Comparison of ENCODE assay signal across 1 mouse cellular context in the genomic region with DNA sequence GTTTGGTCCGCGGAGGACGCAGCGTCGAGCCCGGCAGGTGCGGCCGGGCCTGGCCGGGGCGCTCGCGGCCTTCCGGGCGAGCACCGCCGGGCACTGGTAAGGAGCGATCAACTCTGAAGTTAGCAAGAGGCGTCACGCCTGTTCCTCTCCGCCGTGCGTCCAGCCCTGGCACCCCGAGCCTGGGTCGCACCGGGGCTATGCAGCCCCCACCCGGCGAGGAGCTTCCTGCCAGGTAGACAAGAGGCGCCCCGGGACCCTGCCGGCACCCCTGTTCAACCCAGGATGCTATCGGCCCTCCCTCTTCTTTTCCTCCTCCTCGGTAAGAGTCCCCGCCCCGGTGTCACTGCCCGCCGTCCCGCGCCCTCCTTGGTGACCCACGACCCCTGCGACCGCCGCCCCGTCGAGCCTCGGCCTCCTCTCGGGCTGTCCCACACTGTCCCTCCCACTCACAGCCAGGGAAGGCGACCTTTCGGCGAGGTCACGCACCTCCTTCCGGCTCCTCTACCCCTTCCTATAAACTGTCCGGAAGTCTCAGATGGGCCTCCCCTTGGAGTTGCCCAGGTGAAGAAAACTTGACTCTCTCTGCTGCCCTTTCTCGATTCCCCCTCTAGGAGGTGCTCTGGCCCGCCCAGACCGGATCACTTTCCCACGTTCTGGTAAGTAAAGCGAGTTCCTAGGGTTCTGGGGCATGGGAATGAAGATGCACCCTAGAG.
TF ChIP-seq lines count a peak whose summit lies in the region.

No protein-coding gene starts in this region.

TF ChIP-seq in MEL, 35 proteins besides CTCF, POLR2A, EP300 and RAD21 (continued from another document):
- no peak for TF ChIP-seq TBP (IDR thresholded peaks at IDR 0.05; ENCODE audit: low read depth, low read length)
- no peak for TF ChIP-seq POLR2AphosphoS5 (IDR thresholded peaks at IDR 0.05; ENCODE audit: borderline replicate concordance, low read depth, low read length)
- no peak for TF ChIP-seq USF1 (IDR thresholded peaks at IDR 0.05; ENCODE audit: low read depth, low read length)
- no peak for TF ChIP-seq TAL1 (IDR thresholded peaks at IDR 0.05; ENCODE audit: low read length)
- no peak for TF ChIP-seq CHD2 (IDR thresholded peaks at IDR 0.05; ENCODE audit: low read length)
- no peak for TF ChIP-seq MAFK (IDR thresholded peaks at IDR 0.05; ENCODE audit: borderline replicate concordance, low read depth, low read length)
- TF ChIP-seq NRF1 (IDR thresholded peaks at IDR 0.05; ENCODE audit: insufficient read depth, low read depth, low read length, poor library complexity, severe bottlenecking), result 0 out of 2 replicates have a peak, but pooled peaks have one; percentile 31
- no peak for TF ChIP-seq RCOR1 (IDR thresholded peaks at IDR 0.05; ENCODE audit: low read depth, low read length)
- no peak for TF ChIP-seq GABPA (IDR thresholded peaks at IDR 0.05; ENCODE audit: low read depth, low read length)
- TF ChIP-seq MEF2A (IDR thresholded peaks at IDR 0.05; ENCODE audit: extremely low read depth, insufficient replicate concordance, low read depth, low read length, poor library complexity, severe bottlenecking), result no peak
- TF ChIP-seq UBTF (IDR thresholded peaks at IDR 0.05; ENCODE audit: borderline replicate concordance, insufficient read depth, low read depth, low read length), result no peak
- no peak for TF ChIP-seq ETS1 (IDR thresholded peaks at IDR 0.05; ENCODE audit: low read depth, low read length)
- TF ChIP-seq JUND (IDR thresholded peaks at IDR 0.05; ENCODE audit: low read depth, low read length), result no peak
TF ChIP-seq in MEL: peak in this region for 6.
